Mouse (Mus musculus) B cell, adult 62 days (primary cell): ENCODE data around the gene Tbata. TPM values are rescaled to one million over a fixed set of nuclear protein-coding genes. Genes with fewer than 3 reads are reported as not detected.

Experiments
- total RNA-seq: library from RNA; stranded (reverse); gene quantifications from 4 replicates; pipeline ENCODE4 v1.2.4, GENCODE M21; 2023

Tbata gene
- not detected in 4 replicates for total RNA-seq

DNA sequence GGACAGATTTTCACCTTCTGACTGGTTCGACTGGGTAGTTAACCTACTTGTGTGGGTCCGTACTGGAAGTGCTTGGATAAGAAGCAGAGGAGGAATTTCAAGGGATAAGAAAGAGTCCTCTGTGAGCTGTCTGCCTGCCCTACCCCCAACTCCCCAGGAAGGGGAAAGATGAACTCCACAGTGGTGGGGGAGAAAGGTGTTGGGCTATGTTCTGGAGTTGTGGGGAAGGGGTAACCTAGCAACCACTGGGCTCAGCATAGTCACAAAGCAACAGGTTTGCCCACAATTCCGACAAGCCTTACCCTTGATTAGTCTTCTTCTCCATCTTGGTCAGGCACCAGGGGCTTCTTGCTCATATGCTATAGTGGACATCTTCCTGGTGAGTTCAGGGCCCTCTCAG is at the start of gene Tbata:
Tbata (plus strand) TSS at position 301 of the 400 bp plus-strand sequence.

DNA sequence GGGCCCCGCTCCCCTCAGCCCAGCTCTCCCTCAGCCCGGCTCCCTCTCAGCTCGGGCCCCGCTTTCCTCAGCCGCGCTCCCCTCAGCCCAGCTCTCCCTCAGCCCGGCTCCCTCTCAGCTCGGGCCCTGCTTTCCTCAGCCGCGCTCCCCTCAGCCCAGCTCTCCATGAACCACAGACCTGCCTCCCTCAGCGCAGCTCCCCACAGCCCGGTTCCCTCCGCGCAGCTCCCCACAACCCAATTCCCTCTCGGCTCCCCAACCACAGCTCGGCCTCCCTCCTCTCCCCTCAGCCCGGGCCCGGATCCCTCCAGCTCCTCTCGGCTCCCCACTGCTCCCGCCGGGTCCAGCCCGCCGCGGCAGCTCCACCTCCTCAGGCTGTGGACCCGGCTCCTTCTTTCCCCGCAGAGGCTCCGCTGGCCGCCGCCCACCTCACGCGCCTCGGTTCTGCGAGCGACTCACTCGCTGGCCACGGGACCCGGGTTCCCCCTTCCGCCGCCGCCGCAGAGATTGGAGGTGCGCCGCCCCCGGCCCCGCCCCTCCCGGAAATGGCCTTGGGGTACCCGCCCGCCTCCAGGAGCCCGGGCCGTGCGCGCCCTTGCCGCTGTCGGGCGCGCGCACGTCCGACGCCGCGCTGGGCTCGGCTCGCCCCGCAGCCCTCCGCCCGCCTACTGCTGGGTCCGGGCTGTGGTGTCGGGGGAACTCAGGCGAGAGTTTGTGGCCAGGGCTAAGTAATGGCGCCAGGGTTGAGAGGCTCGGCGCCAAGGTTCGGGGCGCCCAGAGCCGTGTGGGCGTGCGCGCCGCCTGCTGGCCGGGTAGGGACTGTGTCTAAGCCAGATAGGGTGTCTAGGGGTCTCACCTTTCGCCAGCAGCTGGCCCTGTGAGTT is 24.4 kb upstream of the Tbata start, which contains the start of gene Sgpl1:
Sgpl1 (minus strand) TSS at position 547 of the 884 bp plus-strand sequence.

Other genes with a start within 250 kb of the Tbata start
- gene Pcbd1, start 82.6 kb upstream of the Tbata start, total RNA-seq, result not detected in 4 replicates
- gene Sgpl1, start 24.3 kb upstream of the Tbata start, total RNA-seq, result 92.8 to 101 TPM (median 95.2 TPM) in 4 replicates
- gene Adamts14, start 101.5 kb downstream of the Tbata start, total RNA-seq, result 0.18 to 0.47 TPM (median 0.25 TPM) in 4 replicates
- gene Prf1, start 125.9 kb downstream of the Tbata start, total RNA-seq, result 17.0 to 18.3 TPM (median 17.3 TPM) in 4 replicates
- 0.77 to 2.3 TPM (median 2.0 TPM) in 4 replicates for gene Pald1, start 211.6 kb downstream of the Tbata start, total RNA-seq
- not detected in 4 replicates for gene Nodal, start 246.0 kb downstream of the Tbata start, total RNA-seq